Comparison of ENCODE assay signal across 10 mouse cellular contexts in genomic region chr6:89552321-89553011, GRCm38 (mm10). TPM values are rescaled to one million over a fixed set of nuclear protein-coding genes. Genes with fewer than 3 reads are reported as not detected.
DNase-seq lines count a peak whose midpoint lies in the region; ATAC-seq and TF ChIP-seq lines count a peak whose summit lies in the region.
"Had no signal": no experiment of that assay in that cellular context is flagged by ENCODE, and none has a peak within 500 bp of the region (broad histone marks: within the 10 kb centered on the region; RNA-seq: fewer than 3 reads in every experiment).

No protein-coding gene starts in this region.

- TF ChIP-seq CTCF in midbrain, postnatal 0 days (IDR thresholded peaks at IDR 0.05): no peak

- H3K9ac ChIP-seq in hindbrain, embryonic 13.5 days: peak overlapping the region; percentile 43; the same call in 1 of the 2 replicates
- no peak overlapping the region for H3K9ac ChIP-seq in hindbrain, embryonic 12.5 days
- H3K9ac ChIP-seq in midbrain, embryonic 11.5 days (ENCODE audit: low read length): no peak overlapping the region
- H3K9ac ChIP-seq in midbrain, postnatal 0 days (replicated peaks; ENCODE audit: low read length, poor library complexity, severe bottlenecking): no peak overlapping the region

- 91% methylated on average over 6 of the region's 6 CpGs for WGBS in hindbrain, embryonic 13.5 days
- WGBS in hindbrain, embryonic 12.5 days: 88% methylated on average over 6 of the region's 6 CpGs
- 87% methylated on average over 6 of the region's 6 CpGs for WGBS in midbrain, embryonic 11.5 days
- WGBS in midbrain, postnatal 0 days: 88% methylated on average over 6 of the region's 6 CpGs

- peaks cover 3% of the 10 kb centered on the region; the same call in 1 of the 2 replicates for H3K27me3 ChIP-seq in hindbrain, embryonic 13.5 days
- no peaks in the 10 kb centered on the region for H3K27me3 ChIP-seq in hindbrain, embryonic 12.5 days
- no peaks in the 10 kb centered on the region for H3K27me3 ChIP-seq in midbrain, embryonic 11.5 days (ENCODE audit: control insufficient read depth, insufficient read depth, low read length)
- H3K27me3 ChIP-seq in midbrain, postnatal 0 days (ENCODE audit: insufficient read depth, low read length): no peaks in the 10 kb centered on the region

- DNase-seq in midbrain, embryonic 11.5 days (ENCODE audit: low spot score, missing footprints): peak; percentile 6
- no peak for DNase-seq in midbrain, postnatal 0 days (ENCODE audit: low spot score)
- peak; percentile 42 for DNase-seq in cerebellum, adult 9-11 months
- DNase-seq in left cerebral cortex, postnatal 4 days: peak; percentile 36
- DNase-seq in kidney, postnatal 14 days: no peak
- no peak for DNase-seq in gastrocnemius, postnatal 36 days

- no peak overlapping the region for H3K4me3 ChIP-seq in hindbrain, embryonic 13.5 days
- H3K4me3 ChIP-seq in hindbrain, embryonic 12.5 days: no peak overlapping the region
- no peak overlapping the region for H3K4me3 ChIP-seq in midbrain, embryonic 11.5 days (ENCODE audit: low read depth, low read length)
- H3K4me3 ChIP-seq in midbrain, postnatal 0 days (ENCODE audit: low read depth, low read length): no peak overlapping the region
- H3K4me3 ChIP-seq: myocyte had no signal

- intact Hi-C loops in left cerebral cortex, postnatal 4 days (cut with DNase I): loop anchor here (2.0 to 10.0 kb wide), 3 partner anchors 190 to 618 kb away; partner anchors contain the start of gene Plxna1
- intact Hi-C loops in gastrocnemius, postnatal 36 days (cut with DNase I): loop anchor here (2.0 kb wide), 2 partner anchors 190 to 626 kb away; partner anchors contain the start of gene Plxna1

- 0 out of 2 replicates have a peak, but pooled peaks cover 6% of the 10 kb centered on the region for H3K36me3 ChIP-seq in hindbrain, embryonic 13.5 days
- no peaks in the 10 kb centered on the region for H3K36me3 ChIP-seq in hindbrain, embryonic 12.5 days
- no peaks in the 10 kb centered on the region for H3K36me3 ChIP-seq in midbrain, embryonic 11.5 days (ENCODE audit: control insufficient read depth, insufficient read depth, low read length)
- H3K36me3 ChIP-seq in midbrain, postnatal 0 days (ENCODE audit: insufficient read depth, low read length): 0 out of 2 replicates have a peak, but pooled peaks cover 9% of the 10 kb centered on the region

- H3K4me1 ChIP-seq in hindbrain, embryonic 13.5 days (replicated peaks): peaks cover 19% of the 10 kb centered on the region
- peaks cover 5% of the 10 kb centered on the region for H3K4me1 ChIP-seq in hindbrain, embryonic 12.5 days
- H3K4me1 ChIP-seq in midbrain, embryonic 11.5 days (ENCODE audit: control insufficient read depth, insufficient read depth, low read length): peaks cover 3% of the 10 kb centered on the region; the same call in 1 of the 2 replicates
- no peaks in the 10 kb centered on the region for H3K4me1 ChIP-seq in midbrain, postnatal 0 days (ENCODE audit: insufficient read depth, low read length)

- no peak overlapping the region for H3K4me2 ChIP-seq in hindbrain, embryonic 13.5 days
- H3K4me2 ChIP-seq in hindbrain, embryonic 12.5 days (replicated peaks): no peak overlapping the region
- no peak overlapping the region for H3K4me2 ChIP-seq in midbrain, embryonic 11.5 days
- H3K4me2 ChIP-seq in midbrain, postnatal 0 days (ENCODE audit: low read depth, low read length, poor library complexity, severe bottlenecking): no peak overlapping the region

- ATAC-seq in hindbrain, embryonic 13.5 days (ENCODE audit: low FRiP score): no peak
- ATAC-seq in hindbrain, embryonic 12.5 days (ENCODE audit: low FRiP score): no peak
- no peak for ATAC-seq in midbrain, embryonic 11.5 days (ENCODE audit: low FRiP score)
- ATAC-seq in midbrain, postnatal 0 days (ENCODE audit: low FRiP score): no peak
- ATAC-seq: intestine, postnatal 0 days had no signal

- no peaks in the 10 kb centered on the region for H3K9me3 ChIP-seq in hindbrain, embryonic 13.5 days
- no peaks in the 10 kb centered on the region for H3K9me3 ChIP-seq in hindbrain, embryonic 12.5 days (replicated peaks)
- H3K9me3 ChIP-seq in midbrain, embryonic 11.5 days (ENCODE audit: control insufficient read depth, low read length): no peaks in the 10 kb centered on the region
- H3K9me3 ChIP-seq in midbrain, postnatal 0 days (ENCODE audit: low read length): no peaks in the 10 kb centered on the region

- H3K27ac ChIP-seq in hindbrain, embryonic 13.5 days: no peak overlapping the region
- H3K27ac ChIP-seq in hindbrain, embryonic 12.5 days: no peak overlapping the region
- H3K27ac ChIP-seq in midbrain, embryonic 11.5 days (ENCODE audit: low read depth, low read length): no peak overlapping the region
- no peak overlapping the region for H3K27ac ChIP-seq in midbrain, postnatal 0 days (ENCODE audit: low read depth, low read length)

RNA-seq across cellular contexts. Expression of gene Chchd6, which starts 43.0 kb away (rescaled TPM):
- polyA plus RNA-seq in hindbrain, embryonic 13.5 days (2015; fragmentation: Nextera tagmentation; extraction: Ambion mirVana): 125 and 126 TPM in 2 replicates
- 73.1 and 82.4 TPM in 2 replicates for polyA plus RNA-seq in hindbrain, embryonic 12.5 days (2016; fragmentation: Nextera tagmentation; extraction: Ambion mirVana)
- polyA plus RNA-seq in midbrain, embryonic 11.5 days (2014; fragmentation: Nextera tagmentation; extraction: Ambion mirVana): 97.4 and 103 TPM in 2 replicates
- 168 and 192 TPM in 2 replicates for total RNA-seq in midbrain, postnatal 0 days (2014; rRNA removed)
- polyA plus RNA-seq in midbrain, postnatal 0 days (2015; fragmentation: Nextera tagmentation; extraction: Ambion mirVana): 182 and 217 TPM in 2 replicates
- total RNA-seq in left cerebral cortex, postnatal 4 days (2021): 10 to 100 TPM; 84.9 to 88.1 TPM
- 1 to 10 TPM; 2.3 to 2.6 TPM for total RNA-seq in gastrocnemius, postnatal 36 days (2021)

Comparison
In these comparisons a context has a peak if more than half of its experiments do, and no peak if none do; other contexts are left out.
1. DNase-seq: peak in midbrain, embryonic 11.5 days (single experiment), cerebellum, adult 9-11 months (single experiment) and left cerebral cortex, postnatal 4 days (single experiment); none in midbrain, postnatal 0 days (single experiment), kidney, postnatal 14 days (single experiment) and gastrocnemius, postnatal 36 days (0 of 2).